Mouse (Mus musculus): Measurements from ENCODE around the gene Dpep3. TPM values are rescaled to one million over a fixed set of nuclear protein-coding genes. Genes with fewer than 3 reads are reported as not detected.
"Not testable (repeated sequence)": the region's sequence is repeated elsewhere in the genome, so short reads cannot be mapped to it uniquely, and the experiment has no call there.

The Dpep3 gene
- polyA plus RNA-seq (2015; fragmentation: Nextera tagmentation; extraction: Ambion mirVana), result not detected in 2 replicates

GRCm38 (mm10) chr8:105979325-105979724, at the start of gene Dpep3:
Dpep3 (minus strand) TSS chr8:105979429.
- no peak for ATAC-seq (ENCODE audit: low read depth)
- WGBS, result 90% methylated on average over 15 of the region's 15 CpGs
- Histone ChIP-seq H3K9ac (no peak within 1 kb of the TSS), H3K4me1 (replicated peaks) (no peaks in the 10 kb centered on the region), H3K9me3 (no peaks in the 10 kb centered on the region), H3K36me3 (no peaks in the 10 kb centered on the region), H3K4me2 (no peak within 1 kb of the TSS), H3K27ac (replicated peaks) (no peak within 1 kb of the TSS), H3K4me3 (no peak within 1 kb of the TSS), H3K27me3 (no peaks in the 10 kb centered on the region)

GRCm38 (mm10) chr8:106022483-106022882, 43.3 kb upstream of the Dpep3 start:
- Histone ChIP-seq H3K27me3 (no peaks in the 10 kb centered on the region), H3K4me1 (replicated peaks) (no peaks in the 10 kb centered on the region), H3K27ac (replicated peaks) (no peak overlapping the region), H3K4me2 (no peak overlapping the region), H3K36me3 (peaks cover 46% of the 10 kb centered on the region), H3K9me3 (no peaks in the 10 kb centered on the region), H3K4me3 (no peak overlapping the region), H3K9ac (no peak overlapping the region)
- ATAC-seq (ENCODE audit: low read depth), result peak; percentile 67; the same call in 1 of the 2 replicates

GRCm38 (mm10) chr8:106018039-106018438, 38.8 kb upstream of the Dpep3 start:
- ATAC-seq (ENCODE audit: low read depth), result no peak
- Histone ChIP-seq H3K4me3 (no peak overlapping the region), H3K27me3 (no peaks in the 10 kb centered on the region), H3K9me3 (no peaks in the 10 kb centered on the region), H3K9ac (no peak overlapping the region), H3K36me3 (peaks cover 40% of the 10 kb centered on the region), H3K27ac (replicated peaks) (no peak overlapping the region), H3K4me2 (no peak overlapping the region), H3K4me1 (replicated peaks) (no peaks in the 10 kb centered on the region)
- 93% methylated on average over 3 of the region's 3 CpGs for WGBS

- H3K36me3 ChIP-seq, result peaks cover 40% of the 10 kb centered on the region
- no peaks in the 10 kb centered on the region for H3K27me3 ChIP-seq
- WGBS, result 92% methylated on average over 7 of the region's 7 CpGs
- H3K9me3 ChIP-seq, result no peaks in the 10 kb centered on the region
- H3K4me1 ChIP-seq (replicated peaks), result peaks cover under 1% of the 10 kb centered on the region; the same call in 1 of the 2 replicates
- no peak overlapping the region for H3K4me3 ChIP-seq
- H3K9ac ChIP-seq, result no peak overlapping the region
- H3K27ac ChIP-seq (replicated peaks), result no peak overlapping the region
- no peak for ATAC-seq (ENCODE audit: low read depth)
- no peak overlapping the region for H3K4me2 ChIP-seq
These were observed 37.9 kb upstream of the Dpep3 start for GRCm38 (mm10) chr8:106017130-106017529.

GRCm38 (mm10) chr8:106016284-106016683, 37.1 kb upstream of the Dpep3 start:
- no peak for ATAC-seq (ENCODE audit: low read depth)

GRCm38 (mm10) chr8:106012203-106012602, 33.0 kb upstream of the Dpep3 start:
- not testable (repeated sequence) for ATAC-seq (ENCODE audit: low read depth); H3K27me3 ChIP-seq; H3K9me3 ChIP-seq; H3K27ac ChIP-seq (replicated peaks)
- peak overlapping the region; percentile 97 for H3K4me3 ChIP-seq
- H3K9ac ChIP-seq, result peak overlapping the region; percentile 88
- peaks cover 21% of the 10 kb centered on the region for H3K4me1 ChIP-seq (replicated peaks)
- peaks cover 22% of the 10 kb centered on the region for H3K36me3 ChIP-seq
- WGBS, result 82% methylated on average over 8 of the region's 8 CpGs
- H3K4me2 ChIP-seq, result peak overlapping the region; percentile 98

More at GRCm38 (mm10) chr8:106016284-106016683, 37.1 kb upstream of the Dpep3 start:
- Histone ChIP-seq H3K9me3 (no peaks in the 10 kb centered on the region), H3K4me1 (replicated peaks) (peaks cover 6% of the 10 kb centered on the region; the same call in 1 of the 2 replicates), H3K27ac (replicated peaks) (no peak overlapping the region), H3K27me3 (no peaks in the 10 kb centered on the region), H3K4me3 (no peak overlapping the region), H3K36me3 (peaks cover 40% of the 10 kb centered on the region), H3K9ac (no peak overlapping the region), H3K4me2 (no peak overlapping the region)
- 96% methylated on average over 6 of the region's 6 CpGs for WGBS

GRCm38 (mm10) chr8:106011643-106011986, 32.4 kb upstream of the Dpep3 start, which contains the start of gene Ddx28:
Ddx28 (minus strand) TSS chr8:106011882.
- 3% methylated on average over 6 of the region's 6 CpGs for WGBS
- H3K27me3 ChIP-seq, result no peaks in the 10 kb centered on the region
- H3K9me3 ChIP-seq, result no peaks in the 10 kb centered on the region
- H3K9ac ChIP-seq, result peak within 1 kb of the TSS; percentile 88
- peak within 1 kb of the TSS; percentile 98 for H3K4me2 ChIP-seq
- peaks cover 18% of the 10 kb centered on the region; the same call in 1 of the 2 replicates for H3K36me3 ChIP-seq
- peak within 1 kb of the TSS; percentile 67 for H3K27ac ChIP-seq (replicated peaks)
- ATAC-seq (ENCODE audit: low read depth), result no peak
- H3K4me3 ChIP-seq, result peak within 1 kb of the TSS; percentile 97
- peaks cover 21% of the 10 kb centered on the region for H3K4me1 ChIP-seq (replicated peaks)

GRCm38 (mm10) chr8:106010748-106011642, 31.8 kb upstream of the Dpep3 start:
- WGBS, result 2% methylated on average over 74 of the region's 74 CpGs
- Histone ChIP-seq H3K4me1 (replicated peaks) (peaks cover 21% of the 10 kb centered on the region), H3K36me3 (peaks cover 13% of the 10 kb centered on the region; the same call in 1 of the 2 replicates), H3K27me3 (no peaks in the 10 kb centered on the region), H3K4me3 (peak overlapping the region; percentile 97), H3K4me2 (peak overlapping the region; percentile 98), H3K9me3 (no peaks in the 10 kb centered on the region), H3K9ac (peak overlapping the region; percentile 88), H3K27ac (replicated peaks) (peak overlapping the region; percentile 67)
- ATAC-seq (ENCODE audit: low read depth), result peak; percentile 95

- H3K9me3 ChIP-seq; H3K36me3 ChIP-seq; H3K4me2 ChIP-seq; H3K9ac ChIP-seq; H3K4me3 ChIP-seq; H3K27me3 ChIP-seq; ATAC-seq (ENCODE audit: low read depth); H3K27ac ChIP-seq (replicated peaks): not testable (repeated sequence)
- 66% methylated on average over 3 of the region's 3 CpGs for WGBS
- H3K4me1 ChIP-seq (replicated peaks), result peaks cover 21% of the 10 kb centered on the region
These were observed 28.7 kb upstream of the Dpep3 start for GRCm38 (mm10) chr8:106007891-106008290.

- WGBS, result 81% methylated on average over 3 of the region's 3 CpGs
- Histone ChIP-seq H3K4me1 (replicated peaks) (peaks cover 20% of the 10 kb centered on the region), H3K36me3 (peaks cover 8% of the 10 kb centered on the region; the same call in 1 of the 2 replicates), H3K27ac (replicated peaks) (no peak overlapping the region), H3K9me3 (no peaks in the 10 kb centered on the region), H3K27me3 (no peaks in the 10 kb centered on the region), H3K4me2 (no peak overlapping the region), H3K9ac (no peak overlapping the region), H3K4me3 (no peak overlapping the region)
- ATAC-seq (ENCODE audit: low read depth), result no peak
These were observed 27.9 kb upstream of the Dpep3 start for GRCm38 (mm10) chr8:106007135-106007534.

- Histone ChIP-seq H3K27ac (replicated peaks) (no peak overlapping the region), H3K27me3 (no peaks in the 10 kb centered on the region), H3K9ac (no peak overlapping the region), H3K4me3 (no peak overlapping the region), H3K4me1 (replicated peaks) (peaks cover 14% of the 10 kb centered on the region), H3K36me3 (peaks cover 8% of the 10 kb centered on the region; the same call in 1 of the 2 replicates), H3K4me2 (no peak overlapping the region), H3K9me3 (no peaks in the 10 kb centered on the region)
- no peak for ATAC-seq (ENCODE audit: low read depth)
- WGBS, result 84% methylated on average over 4 of the region's 4 CpGs
These were observed 27.2 kb upstream of the Dpep3 start for GRCm38 (mm10) chr8:106006413-106006812.

- Histone ChIP-seq H3K27ac (replicated peaks) (no peak within 1 kb of the TSS), H3K9me3 (no peaks in the 10 kb centered on the region), H3K4me1 (replicated peaks) (peaks cover 14% of the 10 kb centered on the region), H3K9ac (no peak within 1 kb of the TSS), H3K27me3 (no peaks in the 10 kb centered on the region), H3K4me3 (no peak within 1 kb of the TSS), H3K36me3 (peaks cover 8% of the 10 kb centered on the region; the same call in 1 of the 2 replicates), H3K4me2 (no peak within 1 kb of the TSS)
- ATAC-seq (ENCODE audit: low read depth), result no peak
- WGBS, result 84% methylated on average over 4 of the region's 4 CpGs
These were observed 26.6 kb upstream of the Dpep3 start, which contains the start of gene Dpep2nb for GRCm38 (mm10) chr8:106005875-106006274. Dpep2nb (minus strand) TSS chr8:106005975.
